Mouse (Mus musculus) thymus, adult 2 months (tissue): Measurements from ENCODE around the gene Vps50.

Experiments used
- CTCF ChIP-seq: fragments of 200-500 bp; IDR thresholded peaks from 2 replicates; pipeline ENCODE4 v1.5.1; 2012; ENCODE audit warnings: mild to moderate bottlenecking, control low read depth, low read length, moderate library complexity, borderline replicate concordance; ENCODE audit not compliant: control insufficient read depth, poor library complexity, insufficient read depth; ENCODE audit errors: extremely low read depth
- POLR2A ChIP-seq: fragments of 200-500 bp; IDR thresholded peaks from 2 replicates; pipeline ENCODE4 v1.6.1; 2012; ENCODE audit warnings: mild to moderate bottlenecking, low read length, control low read depth, moderate library complexity; ENCODE audit not compliant: control insufficient read depth, poor library complexity, insufficient read depth; ENCODE audit errors: extremely low read depth

- TF ChIP-seq POLR2A (no peak), CTCF (no peak)
Measured at GRCm38 (mm10) chr6:3481705-3482104, 16.5 kb upstream of the Vps50 start.
